Mouse (Mus musculus) left cerebral cortex, postnatal 10 days (tissue): ENCODE results near the gene Mab21l2. TPM values are rescaled to one million over a fixed set of nuclear protein-coding genes. Genes with fewer than 3 reads are reported as not detected.
A peak's percentile ranks its signal among the peaks of the same experiment; 100 is the strongest.

Source experiments
- DNase-seq, 2 experiments: peaks; one replicate each; pipeline ENCODE4 v3.0.0; 2021 to 2022; ENCODE audit warnings: low spot score in 2 of 2, mixed read lengths in 1 of 2; ENCODE audit errors: extremely low spot score in 1 of 2
- intact Hi-C: fragments of 180-260 bp; cut with DNase I; formaldehyde crosslinking; loops from one replicate; pipeline ENCODE4 v1.15.1; 2025
- total RNA-seq, 2 experiments: library from RNA; stranded (reverse); gene quantifications; 2 replicates each; pipeline ENCODE4 v1.2.3; 2021

The Mab21l2 gene
- total RNA-seq, result under 1 TPM in 1 of 2 experiments, not detected in 1; 0.26 TPM

DNA sequence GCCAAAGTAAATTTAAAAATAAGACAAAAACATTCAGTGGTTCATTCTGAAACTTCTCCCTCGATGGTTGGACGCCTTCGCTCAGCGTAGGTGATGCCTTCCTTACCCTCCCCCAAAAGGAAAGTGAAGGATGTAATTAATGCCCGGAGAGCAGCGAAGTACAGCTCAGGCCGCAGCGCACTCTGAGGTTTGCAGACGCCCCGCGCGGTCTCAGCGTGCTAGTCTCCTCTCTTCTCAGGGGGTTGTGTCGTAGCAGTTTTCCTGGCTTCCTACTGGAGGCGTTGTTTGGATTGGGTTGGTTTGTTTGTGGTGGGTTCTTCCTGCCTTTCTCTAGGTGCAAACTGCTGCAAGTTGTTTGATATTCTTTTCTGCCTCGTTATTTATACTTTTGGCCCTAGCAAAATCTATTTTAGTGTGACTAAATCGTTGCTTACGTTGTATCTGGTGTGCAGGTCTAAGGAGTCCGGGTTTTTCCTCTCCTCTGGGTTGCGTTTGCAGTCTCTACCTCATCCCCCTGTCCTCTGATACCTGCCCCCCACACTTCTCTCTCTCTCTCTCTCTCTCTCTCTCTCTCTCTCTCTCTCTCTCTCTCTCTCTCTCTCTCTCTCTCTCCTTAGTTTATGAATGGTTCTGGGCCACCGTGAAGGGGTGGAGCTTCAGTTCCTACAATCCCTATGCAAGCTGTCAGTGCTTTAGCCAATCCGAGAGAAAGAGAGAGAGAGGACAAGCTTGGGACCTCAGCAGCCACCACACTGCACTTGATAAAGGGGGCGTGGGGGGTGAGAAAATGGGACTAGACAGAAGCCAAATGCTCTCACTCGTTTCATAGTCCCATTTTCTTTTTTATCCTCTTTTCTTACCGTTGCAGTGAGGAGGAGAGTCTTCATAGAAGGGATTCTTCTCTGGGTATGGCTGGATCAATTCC, at the start of gene Mab21l2:
TSS of gene Mab21l2 (minus strand) at position 539 of the 925 bp plus-strand sequence.
- intact Hi-C loops, result loop anchor here (10.0 kb wide), 1 partner anchor 206 kb away; no protein-coding TSS in a partner anchor

DNA sequence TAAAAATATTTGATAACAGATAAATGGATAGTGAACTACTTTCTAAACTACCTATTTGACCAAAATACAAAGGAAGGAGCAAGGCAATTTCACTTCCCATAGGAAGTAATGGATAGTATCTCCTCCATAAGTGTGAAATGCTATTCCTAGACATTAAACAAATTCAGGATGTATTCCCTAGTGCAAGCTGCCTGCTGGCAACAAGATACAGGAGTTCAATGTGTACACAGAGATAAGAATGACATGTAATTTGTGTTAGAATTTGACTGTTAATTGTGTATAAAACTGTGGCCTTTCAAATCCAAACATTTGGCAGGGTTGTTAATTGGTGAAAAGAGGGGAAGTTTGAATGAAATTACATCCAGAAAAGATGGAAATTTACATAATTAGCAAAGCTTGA, 26.9 kb upstream of the Mab21l2 start:
- intact Hi-C loops, result no loop called here
- DNase-seq, result no peak

More for the DNA sequence above, at the start of gene Mab21l2:
- peak in 1 of 2 experiments; percentile 23 for DNase-seq

DNA sequence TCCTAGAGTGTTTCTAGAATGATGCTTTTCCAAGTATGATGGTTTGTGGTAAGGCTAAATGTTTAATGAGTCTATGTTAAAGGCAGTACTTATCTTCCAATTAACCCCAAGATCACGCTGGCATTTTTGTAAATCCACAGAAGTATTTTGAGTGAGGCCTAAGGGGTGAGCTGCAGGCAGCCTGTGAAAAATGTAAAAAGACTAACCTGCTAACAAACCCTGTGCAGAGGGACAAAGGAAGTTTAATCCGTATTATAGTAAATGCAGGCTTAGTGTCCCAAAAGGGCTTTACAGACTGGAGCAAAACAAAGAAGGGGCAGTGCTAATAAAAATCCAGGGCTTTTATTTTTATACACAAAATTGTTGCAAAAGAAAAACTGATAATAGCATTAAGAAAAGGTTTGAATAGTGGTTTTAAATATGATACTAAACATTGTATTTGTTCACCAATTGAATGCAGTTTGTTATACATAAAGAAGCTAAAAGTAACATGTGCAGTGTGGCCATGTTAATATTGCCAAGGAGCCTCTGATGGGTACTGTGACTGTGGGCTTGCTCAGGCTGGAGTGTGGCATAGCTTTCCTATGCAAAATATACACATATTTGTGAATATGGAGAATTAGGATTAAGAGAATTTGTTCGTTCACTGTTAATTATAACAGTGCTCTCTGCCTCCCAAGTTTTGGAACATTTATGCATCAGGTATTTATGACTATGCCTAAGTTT, 24.3 kb upstream of the Mab21l2 start:
- DNase-seq, result no peak

DNA sequence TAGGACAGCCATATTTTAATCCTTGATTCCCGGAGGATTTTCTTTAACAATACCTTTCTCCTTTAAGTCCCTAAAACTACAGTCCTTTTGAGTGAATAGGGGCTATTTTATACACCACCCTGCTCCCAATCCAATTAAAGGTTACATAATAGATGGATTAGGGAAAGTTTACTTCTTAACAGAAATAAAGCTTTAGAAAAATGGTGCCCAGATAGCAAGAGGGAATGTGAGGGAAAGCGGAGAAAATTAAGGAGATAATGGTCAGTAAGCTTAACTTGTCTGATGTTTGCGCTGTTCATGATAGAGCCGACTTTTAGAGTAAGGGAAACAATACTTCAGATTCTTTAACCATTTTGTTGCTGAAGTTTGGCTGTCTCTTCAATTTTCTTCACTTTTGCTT, 23.1 kb upstream of the Mab21l2 start:
- no peak for DNase-seq
- intact Hi-C loops, result no loop called here

More for the DNA sequence above, 24.3 kb upstream of the Mab21l2 start:
- intact Hi-C loops, result no loop called here

DNA sequence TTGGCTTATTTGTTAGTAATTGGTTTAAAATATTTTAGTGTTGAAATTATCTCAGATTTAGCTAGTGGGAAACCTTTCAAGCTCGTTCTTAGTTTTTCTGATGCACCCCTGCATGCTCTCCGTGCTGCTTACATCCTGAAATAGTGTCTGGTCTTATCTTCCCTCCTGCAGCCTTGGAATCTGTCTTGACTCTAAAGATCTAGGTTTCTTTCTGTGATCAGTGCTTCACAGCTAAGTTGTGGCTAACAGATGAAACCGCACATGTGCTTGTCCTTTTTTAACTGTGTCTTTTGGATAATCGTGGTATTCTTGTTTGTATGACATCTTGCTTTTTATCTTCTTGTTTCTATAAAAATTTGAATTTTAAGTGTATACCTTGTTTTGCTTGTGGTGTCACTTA, 18.9 kb upstream of the Mab21l2 start:
- DNase-seq, result no peak
- intact Hi-C loops, result no loop called here

DNA sequence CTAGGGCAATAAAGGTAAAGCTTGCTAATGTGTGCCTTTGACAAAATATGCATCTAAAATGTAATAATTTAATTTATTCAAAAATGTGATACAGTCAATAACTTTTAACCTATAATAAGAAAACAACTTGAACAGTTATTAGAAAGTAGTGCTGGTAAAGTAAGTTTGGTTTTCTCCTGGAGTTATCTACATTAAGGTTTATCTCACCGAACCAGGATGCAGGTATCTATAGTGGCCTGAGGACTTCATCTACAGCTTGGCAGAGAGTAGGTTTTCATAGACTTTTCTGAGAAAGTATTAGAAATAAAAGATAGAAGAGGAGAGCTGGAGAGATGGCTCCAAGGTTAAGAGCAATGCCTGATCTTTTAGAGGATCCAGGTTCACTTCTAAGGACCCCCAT, 13.0 kb upstream of the Mab21l2 start:
- DNase-seq, result no peak
- intact Hi-C loops, result no loop called here

DNA sequence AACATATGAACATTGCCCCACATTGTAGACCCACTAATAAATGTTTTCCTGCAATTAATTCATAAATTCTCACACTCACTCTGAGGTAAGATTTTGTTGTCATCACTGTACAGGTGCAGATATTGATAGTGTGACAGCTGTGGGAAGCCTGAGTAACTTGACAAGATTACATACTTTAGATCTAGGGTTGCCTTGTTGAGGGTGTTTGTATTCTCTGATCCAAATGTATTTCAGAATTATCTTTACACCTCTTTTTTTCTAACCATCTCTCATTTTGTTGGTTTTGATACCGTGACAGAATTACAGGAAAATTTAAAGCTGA, 12.6 kb upstream of the Mab21l2 start:
- no peak for DNase-seq
- intact Hi-C loops, result no loop called here

DNA sequence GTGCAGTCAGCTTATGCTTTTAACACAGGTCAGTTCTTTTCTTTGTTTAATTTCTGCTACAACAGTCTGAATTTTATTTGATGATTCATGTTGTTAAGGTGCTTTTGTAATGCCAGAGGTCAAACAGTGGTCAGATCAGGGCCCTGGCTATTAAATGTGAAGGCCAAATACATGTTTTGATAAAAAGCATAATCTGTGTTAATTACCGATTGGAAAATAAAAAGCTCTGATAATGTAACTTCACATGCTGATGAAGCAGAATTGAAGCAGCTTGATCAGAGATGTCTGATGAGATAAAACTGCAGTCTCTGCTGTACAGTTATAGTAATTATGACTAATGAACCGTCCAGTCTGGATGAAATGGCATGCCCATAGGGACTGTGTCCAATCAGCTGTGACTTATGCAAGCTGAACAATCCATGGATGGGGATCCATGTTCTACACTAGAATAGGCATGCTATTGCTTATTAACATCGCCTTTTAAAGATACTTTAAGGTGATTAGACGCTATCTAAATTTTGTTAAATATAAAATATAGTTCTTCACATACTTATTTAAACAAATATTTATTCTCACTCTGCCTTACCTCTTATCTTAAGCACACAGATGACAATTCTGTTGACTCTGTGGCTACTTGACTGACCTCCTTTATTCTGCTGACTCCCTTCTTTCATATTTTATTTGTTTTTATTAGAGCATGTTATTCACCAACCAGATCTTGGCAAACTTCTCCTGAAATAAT, 12.0 kb upstream of the Mab21l2 start:
- intact Hi-C loops, result no loop called here
- no peak for DNase-seq

DNA sequence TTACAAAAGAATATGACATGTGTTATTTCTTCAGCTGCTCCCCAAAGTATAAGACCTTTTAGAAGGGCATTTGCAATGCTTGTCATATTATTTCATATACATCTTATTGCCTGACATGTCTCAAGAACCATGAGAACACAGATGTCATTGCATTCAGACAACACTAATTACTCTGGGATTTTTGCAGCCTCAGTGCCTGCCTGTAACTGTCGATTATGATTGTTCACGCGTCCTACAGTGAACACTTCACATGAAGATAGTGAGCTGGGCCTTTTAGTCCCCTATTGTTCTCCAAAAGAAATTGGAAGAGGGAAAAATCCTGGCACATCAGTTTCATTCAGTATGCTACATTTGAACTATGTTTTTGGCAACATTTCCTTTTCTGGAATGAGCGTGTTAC, 11.2 kb upstream of the Mab21l2 start:
- no peak for DNase-seq
- intact Hi-C loops, result no loop called here

DNA sequence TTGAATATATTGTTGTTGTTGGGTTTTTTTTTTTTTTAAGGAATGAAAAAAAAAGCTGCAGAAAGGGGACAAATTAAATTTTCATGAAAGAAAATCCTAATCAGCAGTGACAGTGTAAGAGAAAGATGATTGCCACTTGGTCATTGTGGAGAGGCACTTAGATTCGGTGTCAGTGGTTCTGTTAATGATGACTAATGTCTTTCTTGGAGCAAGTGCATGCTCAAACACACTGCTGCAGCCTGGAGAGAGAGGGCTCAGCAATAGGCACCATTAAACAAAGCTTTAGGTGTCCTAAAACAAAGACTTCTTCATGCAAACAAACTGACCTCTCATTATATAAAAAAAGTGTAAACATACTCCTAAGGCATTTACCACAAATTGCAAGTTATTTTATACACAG, 10.5 kb upstream of the Mab21l2 start:
- no peak for DNase-seq
- intact Hi-C loops, result no loop called here

DNA sequence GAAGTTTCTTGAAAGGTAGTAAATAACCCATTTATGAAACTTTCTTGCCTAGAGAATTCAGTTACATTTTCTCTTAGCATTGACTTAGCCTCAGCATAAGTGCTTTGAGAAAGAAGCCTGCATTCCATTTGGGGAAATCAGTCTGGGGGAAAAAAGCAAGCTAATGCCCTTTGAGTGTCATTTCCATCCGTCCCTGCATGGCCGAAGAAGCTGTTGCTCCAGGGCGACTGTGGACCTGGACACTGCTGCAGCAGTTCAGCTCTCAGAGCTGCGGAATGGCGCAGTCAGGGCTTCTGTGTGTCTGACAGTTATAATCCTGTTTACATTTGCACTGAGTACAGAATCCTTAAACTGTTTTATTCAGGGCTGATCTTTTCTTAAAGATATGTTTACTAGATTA, 3.7 kb upstream of the Mab21l2 start:
- intact Hi-C loops, result no loop called here
- no peak for DNase-seq

DNA sequence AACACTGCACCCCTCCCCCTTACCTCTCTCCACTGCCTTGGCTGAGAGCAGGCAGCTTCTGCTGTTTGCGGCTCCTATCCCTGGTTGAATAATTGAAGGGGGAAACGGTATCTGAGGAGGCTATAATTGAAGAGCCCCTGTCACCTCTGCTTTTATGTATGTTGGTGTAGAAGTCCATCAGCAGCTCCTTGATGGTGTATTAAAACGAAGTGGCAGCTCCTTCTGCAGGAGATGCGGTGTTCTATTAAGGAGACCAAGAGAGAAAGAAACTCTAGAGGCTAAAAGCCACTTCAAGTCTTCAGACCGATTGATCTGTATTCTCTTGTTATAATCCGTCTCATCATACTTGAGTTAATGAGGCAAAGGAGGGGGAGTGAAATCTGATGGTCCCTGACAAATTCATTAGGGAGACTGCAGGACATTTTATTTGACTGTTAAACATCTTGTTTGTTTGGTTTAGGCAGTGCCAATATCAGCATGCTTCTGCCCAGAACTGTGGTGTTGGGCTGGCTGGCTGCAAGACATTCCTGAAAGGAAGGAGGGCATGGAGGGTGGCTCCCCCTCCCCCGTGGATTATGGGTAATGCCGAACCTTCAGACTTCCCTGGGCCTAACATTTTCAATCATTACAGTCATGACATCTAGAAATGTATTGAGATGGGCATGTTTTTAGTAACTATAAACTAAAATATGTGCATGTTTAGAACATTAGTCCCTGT, 2.7 kb upstream of the Mab21l2 start:
- no peak for DNase-seq
- intact Hi-C loops, result no loop called here

DNA sequence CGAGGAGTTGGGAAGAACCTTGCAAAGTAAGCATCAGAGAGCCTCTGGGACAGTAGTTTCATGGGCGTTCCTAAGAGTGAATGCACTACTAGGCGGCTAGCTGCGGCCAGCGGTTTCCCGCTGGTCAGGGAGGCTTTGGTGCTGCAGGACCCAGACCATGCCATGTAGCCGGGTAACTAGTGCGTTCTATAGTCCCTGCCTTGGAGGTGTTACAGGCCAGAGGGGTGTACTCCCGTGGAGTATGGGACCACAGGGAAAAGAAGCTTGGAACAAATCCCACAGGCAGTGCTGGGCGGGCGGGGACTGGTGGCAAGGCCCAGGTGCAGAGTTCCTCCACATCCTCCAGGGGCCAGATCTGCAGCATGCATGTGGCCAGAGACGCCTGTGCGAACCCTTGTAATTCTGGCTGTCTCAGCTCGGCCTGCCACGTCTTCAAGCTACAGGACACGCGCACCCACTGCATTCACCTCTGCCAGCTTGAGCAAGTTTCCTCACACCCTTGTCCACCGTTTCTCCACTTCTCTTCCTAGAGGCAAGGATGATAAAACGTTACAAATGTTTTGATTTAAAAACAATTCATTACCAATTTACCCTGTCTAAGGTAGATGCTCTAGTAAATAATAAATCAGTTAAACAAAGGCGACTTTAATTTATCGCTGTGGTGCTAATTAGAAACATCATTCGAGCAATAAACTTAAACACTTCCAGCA, 2.0 kb upstream of the Mab21l2 start:
- DNase-seq, result no peak
- intact Hi-C loops, result no loop called here

DNA sequence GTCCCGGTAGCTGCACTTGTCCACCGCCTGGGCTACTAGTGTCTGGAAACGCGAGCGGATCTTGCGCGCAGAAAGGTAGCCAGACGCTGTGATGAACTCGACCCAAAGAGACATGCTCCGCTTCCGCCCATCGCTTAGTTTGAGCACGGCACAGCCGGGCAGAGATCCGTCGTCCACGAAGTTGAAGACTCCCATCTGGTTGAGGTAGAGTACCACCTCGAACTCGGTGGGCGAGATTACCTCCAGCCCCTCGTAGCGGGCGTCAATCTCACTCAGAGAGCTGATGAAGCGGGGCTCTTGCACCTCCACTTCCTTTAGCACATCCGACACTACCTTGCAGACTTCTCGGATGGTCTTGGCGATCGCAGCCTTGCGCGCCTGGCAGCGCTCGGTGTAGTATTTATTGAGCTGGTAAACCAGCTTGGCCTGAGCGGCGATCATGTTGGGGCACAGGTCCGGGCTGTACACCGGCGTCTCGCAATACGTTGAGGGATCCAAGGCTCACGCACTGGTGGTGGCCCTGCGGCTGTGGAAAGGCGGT, 1.1 kb downstream of the Mab21l2 start:
- peak in 1 of 2 experiments; percentile 20 for DNase-seq
- intact Hi-C loops, result loop anchor here (10.0 kb wide), 1 partner anchor 207 kb away; no protein-coding TSS in a partner anchor

DNA sequence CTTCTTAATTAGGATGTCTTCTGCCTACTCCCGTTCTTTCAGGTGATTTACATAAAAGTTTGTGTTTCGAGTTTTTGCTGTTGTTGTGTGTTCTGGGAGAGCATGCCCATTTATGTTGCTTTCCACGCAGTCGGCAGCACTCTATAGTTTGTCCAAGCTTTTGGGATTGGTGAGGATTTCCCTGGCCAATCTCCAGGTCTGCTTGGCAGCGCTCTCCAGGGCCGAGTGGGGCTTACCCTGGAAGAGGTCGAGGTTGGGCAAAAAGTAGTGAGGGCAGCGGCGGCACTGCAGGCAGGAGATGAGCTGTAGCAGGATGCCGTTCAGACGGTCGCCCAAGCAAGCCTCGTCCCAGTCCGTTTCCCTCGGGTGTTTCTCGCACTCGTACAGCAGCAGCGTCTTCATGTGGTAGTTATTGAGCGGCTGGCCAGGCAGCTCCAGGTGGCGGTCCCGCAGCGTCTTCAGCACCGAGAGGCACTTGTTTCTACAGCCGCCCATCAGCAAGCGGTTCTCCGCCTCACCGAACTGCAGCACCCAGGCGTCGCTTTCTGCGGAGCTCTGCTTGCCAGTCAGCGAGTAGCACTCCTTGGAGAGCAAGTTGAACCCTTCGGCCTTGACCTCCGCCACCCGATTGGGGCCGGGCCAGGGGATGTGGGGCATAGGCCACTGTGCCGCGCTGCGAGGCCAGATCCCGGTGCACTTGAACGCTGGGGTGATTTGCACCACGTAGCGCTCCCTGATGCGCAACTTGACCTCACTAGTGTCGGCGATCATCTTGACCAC, 1.8 kb downstream of the Mab21l2 start:
- DNase-seq, result peak in 1 of 2 experiments; percentile 34
- intact Hi-C loops, result loop anchor here (10.0 kb wide), 1 partner anchor 208 kb away; no protein-coding TSS in a partner anchor

DNA sequence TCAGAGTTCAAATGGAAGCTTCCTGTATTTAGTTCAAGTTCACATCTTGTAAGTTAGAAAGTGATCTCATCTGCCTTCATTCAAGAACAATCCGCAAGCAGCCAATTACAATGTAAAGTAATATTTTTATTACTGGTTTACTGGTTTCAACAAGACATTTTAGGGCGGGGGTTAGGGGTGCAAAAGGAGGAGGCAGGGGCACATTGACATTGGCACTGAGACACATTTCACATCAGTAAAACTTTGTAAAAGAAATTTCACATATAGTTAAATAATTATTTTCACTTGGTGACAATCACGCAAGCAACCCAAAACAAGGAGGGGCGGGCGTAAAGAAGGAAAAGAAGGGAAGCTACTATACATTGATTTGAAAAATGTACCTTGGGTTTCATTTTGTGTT, 2.5 kb downstream of the Mab21l2 start:
- intact Hi-C loops, result loop anchor here (10.0 kb wide), 1 partner anchor 209 kb away; no protein-coding TSS in a partner anchor
- DNase-seq, result no peak

DNA sequence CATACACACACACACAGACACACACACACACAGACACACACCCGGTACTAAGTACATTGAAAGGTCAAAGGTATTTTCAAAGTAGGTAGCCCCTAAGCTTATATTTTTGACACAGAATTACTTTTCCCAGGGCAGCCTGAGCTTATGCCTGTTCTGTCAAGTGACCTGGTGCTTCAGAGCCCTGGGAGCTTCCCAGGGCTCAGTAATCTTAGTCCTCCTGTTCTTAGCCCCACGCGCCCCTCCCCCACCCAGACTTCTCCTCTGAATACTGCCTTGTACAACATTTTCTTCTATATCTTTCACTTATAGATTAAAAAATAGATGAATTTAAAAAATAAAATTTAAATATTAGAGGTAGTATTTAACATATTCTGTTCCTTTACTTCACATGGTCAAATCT, 3.6 kb downstream of the Mab21l2 start:
- no peak for DNase-seq
- intact Hi-C loops, result loop anchor here (10.0 kb wide), 1 partner anchor 210 kb away; no protein-coding TSS in a partner anchor
